Mouse (Mus musculus) cerebellum, adult (tissue): Measurements from ENCODE around the gene P4hb.
"Not testable (repeated sequence)": the region's sequence is repeated elsewhere in the genome, so short reads cannot be mapped to it uniquely, and the experiment has no call there.

Experiments used
- ATAC-seq: cut with Nextera tagmentation; 2 replicates; pipeline ENCODE4 v1.9.2; 2017; ENCODE audit warnings: mild to moderate bottlenecking, moderate library complexity, mixed read lengths; ENCODE audit not compliant: insufficient number of reproducible peaks, low FRiP score, low TSS enrichment

The P4hb gene

GRCm38 (mm10) chr11:120574278-120574600, 1.2 kb upstream of the P4hb start:
- ATAC-seq = no peak

GRCm38 (mm10) chr11:120573585-120574277, 678 bp upstream of the P4hb start:
- ATAC-seq = no peak

DNA sequence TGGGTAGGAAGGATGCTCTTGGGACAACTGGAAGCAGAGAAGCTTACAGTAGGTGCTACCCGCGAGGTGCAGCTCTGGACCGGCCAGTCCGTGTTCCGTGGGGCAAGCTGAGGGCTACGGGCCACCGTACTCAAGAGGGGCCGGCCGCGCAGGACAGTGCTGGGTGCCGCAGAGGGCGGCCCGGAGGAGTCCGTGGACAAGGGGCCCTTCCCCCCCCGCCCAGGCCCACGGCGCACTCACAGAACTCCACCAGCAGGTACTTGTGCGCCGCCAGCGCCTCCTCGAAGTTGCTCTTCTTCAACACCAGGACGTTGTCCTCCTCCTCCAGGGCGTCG, 669 bp downstream of the P4hb start:
- no peak; the same call in 1 of the 2 replicates for ATAC-seq

DNA sequence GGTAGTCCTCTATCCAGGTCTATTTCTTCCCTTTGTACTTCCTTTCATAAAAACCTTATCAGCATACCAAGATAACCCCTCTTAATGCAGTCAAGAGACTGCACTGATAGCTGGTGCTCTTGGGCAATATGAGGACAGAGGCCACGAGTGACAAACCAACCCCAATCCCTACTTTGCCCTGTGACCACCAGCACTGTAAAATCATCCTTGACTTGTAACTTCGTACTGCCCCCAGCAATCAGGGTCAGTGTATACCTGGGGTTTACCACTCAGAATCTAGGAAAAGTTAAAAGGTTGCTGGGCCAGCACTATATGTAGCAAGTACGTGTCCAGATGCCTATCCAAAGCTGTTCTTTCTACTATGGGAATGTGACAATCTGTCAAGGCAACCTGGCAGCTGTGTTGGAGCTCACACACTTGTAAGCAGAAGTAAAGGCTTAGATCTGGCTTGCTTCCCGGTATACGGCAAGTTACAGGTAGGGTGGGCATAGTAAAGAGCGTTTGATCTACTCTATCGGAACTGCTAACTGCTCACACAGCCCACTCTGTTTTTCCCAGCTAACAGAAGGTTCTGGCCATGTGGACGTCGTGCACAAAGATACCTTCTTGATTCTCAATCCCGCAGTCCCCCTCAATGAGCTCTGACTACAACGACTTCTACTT, 1.2 kb downstream of the P4hb start:
- ATAC-seq = no peak

- ATAC-seq = no peak
These were observed 1.9 kb downstream of the P4hb start for GRCm38 (mm10) chr11:120571122-120571521.

GRCm38 (mm10) chr11:120568324-120568723, 4.7 kb downstream of the P4hb start:
- no peak for ATAC-seq

DNA sequence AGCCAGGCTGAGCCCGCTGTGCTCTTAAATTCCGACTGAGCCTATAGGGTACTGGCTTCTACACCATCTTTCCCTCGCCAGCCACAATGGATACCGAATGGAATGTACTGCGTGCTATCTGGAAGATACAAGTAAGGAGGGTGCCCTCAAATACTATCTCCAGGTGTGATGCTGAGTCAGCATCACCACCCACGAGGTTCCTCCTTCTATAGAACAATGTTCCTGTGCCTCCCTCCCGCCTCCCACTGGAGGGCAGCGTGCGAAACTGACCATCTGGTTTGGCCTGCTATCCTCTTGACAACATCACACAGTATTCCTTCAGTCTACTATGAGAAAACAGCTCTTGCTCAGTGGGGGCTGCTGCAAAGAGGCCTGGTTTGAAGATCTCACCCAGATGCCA, 7.9 kb downstream of the P4hb start:
- ATAC-seq = no peak

- ATAC-seq = no peak
These were observed 10.1 kb downstream of the P4hb start for GRCm38 (mm10) chr11:120562949-120563348.

DNA sequence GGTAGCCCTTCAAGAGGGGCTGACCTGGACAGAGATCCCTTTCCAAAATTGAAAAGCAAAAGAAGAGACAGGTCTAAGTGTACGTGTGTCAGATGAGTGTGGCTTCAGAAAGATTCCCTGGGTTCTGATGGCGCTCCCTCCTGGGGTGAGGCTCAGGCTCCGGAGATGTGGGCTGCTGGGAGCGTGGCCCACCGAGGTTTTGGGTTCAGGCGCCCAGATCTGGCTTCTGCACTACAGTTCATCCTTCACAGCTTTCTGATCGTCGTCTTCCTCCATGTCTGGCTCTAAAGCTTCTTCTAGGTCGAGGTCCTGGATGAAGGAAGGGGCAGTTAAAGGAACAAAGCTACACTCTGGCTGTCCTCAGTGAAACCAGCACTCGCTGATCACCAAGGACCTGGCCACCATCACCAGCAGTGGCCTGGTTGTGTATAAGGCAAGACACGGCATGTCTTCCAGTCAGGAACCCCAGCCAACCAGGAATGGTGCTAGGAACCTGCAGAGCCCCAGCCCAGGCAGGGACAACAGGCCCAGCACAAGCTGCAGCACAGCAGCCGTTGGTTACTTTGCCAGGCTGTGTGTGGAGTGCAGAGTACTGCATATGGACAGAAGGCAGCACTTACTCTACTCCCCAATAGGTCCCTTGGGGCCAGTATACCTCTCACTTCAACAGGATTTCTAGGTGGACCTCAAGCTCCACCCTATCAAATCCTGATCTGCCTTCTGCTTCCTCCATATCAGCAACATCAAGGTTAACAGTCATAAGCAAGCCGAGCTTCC, 11.9 kb downstream of the P4hb start:
- ATAC-seq = no peak

- not testable (repeated sequence) for ATAC-seq
These were observed 14.2 kb downstream of the P4hb start for GRCm38 (mm10) chr11:120558843-120559242.

- ATAC-seq = no peak
These were observed 17.8 kb downstream of the P4hb start for GRCm38 (mm10) chr11:120555260-120555659.

GRCm38 (mm10) chr11:120554834-120555233, 18.2 kb downstream of the P4hb start:
- no peak for ATAC-seq

GRCm38 (mm10) chr11:120552736-120553135, 20.3 kb downstream of the P4hb start:
- ATAC-seq = no peak

GRCm38 (mm10) chr11:120550810-120551440, 22.1 kb downstream of the P4hb start, which contains the start of gene Ppp1r27:
Gene Ppp1r27 (minus strand): TSS chr11:120551132.
- no peak for ATAC-seq

DNA sequence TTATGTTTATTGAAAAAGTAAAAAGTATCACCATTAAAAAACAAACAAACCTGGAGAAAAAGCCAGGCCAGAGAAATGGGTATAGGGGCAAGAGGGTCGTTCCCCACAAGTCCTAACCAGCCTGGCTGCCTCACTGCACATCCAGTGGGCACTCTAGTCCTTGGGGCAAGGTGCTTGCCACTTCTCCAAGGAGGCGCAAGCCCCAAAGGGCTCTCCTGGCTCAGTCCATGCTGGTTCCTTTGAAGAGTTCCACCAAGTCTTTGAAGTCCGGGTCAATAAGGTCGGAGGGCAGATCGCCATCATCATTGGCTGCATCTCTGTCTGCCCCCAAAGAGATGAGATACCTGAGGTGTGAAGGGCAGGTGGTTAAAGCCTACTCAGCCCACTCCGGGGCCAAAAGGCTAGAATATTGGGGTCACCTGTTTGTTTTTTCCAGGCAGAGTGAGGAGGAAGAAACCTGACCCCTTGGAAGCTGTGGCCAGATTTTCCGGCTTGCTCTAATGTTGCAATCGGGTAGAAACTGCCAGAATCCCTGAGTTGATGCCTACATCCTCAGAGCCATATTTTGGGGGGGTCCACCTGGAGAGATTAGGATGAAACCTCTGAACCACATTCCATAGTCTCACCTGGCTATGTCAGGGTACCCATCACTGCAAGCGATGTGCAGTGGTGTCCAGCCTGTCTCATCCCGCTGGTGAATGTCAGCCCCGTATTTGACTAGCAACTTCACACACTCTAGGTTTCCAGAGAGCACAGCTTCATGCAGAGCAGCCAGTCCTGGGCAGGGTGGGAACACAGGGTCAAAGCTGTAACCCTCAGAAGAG, 22.9 kb downstream of the P4hb start:
- ATAC-seq = no peak

DNA sequence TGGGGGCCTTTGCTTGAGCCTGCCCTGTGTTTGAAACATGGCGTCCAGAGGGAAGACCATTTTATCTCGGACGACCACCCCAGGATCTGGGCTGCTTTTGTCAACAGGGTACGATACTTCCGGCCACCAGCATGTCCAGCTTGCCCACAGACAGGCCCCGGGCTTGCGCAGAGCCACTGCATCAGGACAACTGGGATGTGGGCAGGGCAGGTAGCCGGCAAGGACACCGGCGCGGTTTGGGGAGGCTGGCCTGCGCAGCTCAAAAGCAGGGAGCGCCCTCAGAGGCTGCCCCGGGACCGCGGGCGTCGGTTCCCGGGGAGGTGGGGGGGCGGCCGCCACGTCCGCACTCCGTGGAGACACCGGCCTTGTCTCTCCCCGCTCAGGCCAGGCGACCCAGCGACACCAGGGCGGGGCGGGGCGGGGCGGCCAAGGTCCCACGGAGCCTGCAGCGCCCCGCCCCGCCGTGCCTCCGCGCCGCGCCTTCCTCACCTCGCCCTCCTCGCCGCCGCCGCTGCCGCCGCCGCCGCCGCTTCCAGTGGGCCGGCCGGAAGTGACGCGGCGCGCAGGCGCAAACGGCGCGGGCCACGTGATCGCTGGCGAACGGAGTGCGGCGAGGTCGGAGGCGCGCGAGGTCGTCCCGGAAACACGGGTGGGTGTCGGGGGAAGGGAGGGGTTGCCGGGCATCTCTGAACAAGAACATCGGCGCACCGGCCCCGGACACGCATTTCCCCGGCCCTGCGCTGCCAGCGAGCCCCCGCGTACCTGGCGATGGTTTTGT, 23.7 kb downstream of the P4hb start, which contains the start of gene Mcrip1:
Gene Mcrip1, minus strand, starts transcription at position 560 of the 778 bp plus-strand sequence.
- ATAC-seq = peak; percentile 82; the same call in 1 of the 2 replicates

GRCm38 (mm10) chr11:120548786-120549167, 24.3 kb downstream of the P4hb start:
- no peak for ATAC-seq

GRCm38 (mm10) chr11:120548214-120548613, 24.8 kb downstream of the P4hb start:
- ATAC-seq = no peak

DNA sequence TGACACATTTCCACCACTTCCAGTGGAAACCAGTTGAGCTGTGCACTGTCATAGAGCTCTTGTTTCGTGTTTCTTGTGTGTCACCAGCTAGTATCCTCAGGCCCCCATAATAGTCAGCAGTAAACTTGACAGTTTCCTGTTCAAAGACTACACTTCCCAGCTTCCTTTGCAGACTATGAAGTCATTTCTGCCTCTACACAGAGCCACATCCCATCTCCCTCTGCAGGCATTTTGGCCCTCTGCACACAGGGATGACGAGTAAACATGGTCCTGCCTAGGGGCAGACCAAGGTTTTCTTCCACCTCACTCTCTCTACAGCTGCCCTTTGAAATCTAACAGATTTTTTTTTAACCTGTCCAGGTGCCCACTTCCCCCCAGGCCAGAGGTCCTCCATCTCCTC, 25.6 kb downstream of the P4hb start:
- ATAC-seq = no peak
